Mouse (Mus musculus) heart, embryonic 11.5 days (tissue): ENCODE results near the gene Rfwd3. TPM values are rescaled to one million over a fixed set of nuclear protein-coding genes. Genes with fewer than 3 reads are reported as not detected.

Experiments used
- ATAC-seq: fragments of 200-750 bp; cut with Nextera tagmentation; replicated peaks from 2 replicates; pipeline ENCODE4 v1.8.0; 2017; ENCODE audit warnings: moderate library complexity; ENCODE audit not compliant: insufficient number of reproducible peaks, low FRiP score, low TSS enrichment
- H3K27ac ChIP-seq: fragments of 300-500 bp; sonication (generic); 2 replicates; pipeline ENCODE4 v1.5.1; 2014; ENCODE audit warnings: mild to moderate bottlenecking, low read depth, low read length
- H3K27me3 ChIP-seq: fragments of 300-500 bp; sonication (generic); 2 replicates; pipeline ENCODE4 v1.6.1; 2014; ENCODE audit warnings: mild to moderate bottlenecking, low read length, mixed read lengths; ENCODE audit not compliant: control insufficient read depth, insufficient read depth
- H3K36me3 ChIP-seq: fragments of 300-500 bp; sonication (generic); 2 replicates; pipeline ENCODE4 v1.6.1; 2014; ENCODE audit warnings: mild to moderate bottlenecking, low read length, moderate library complexity, mixed read lengths; ENCODE audit not compliant: control insufficient read depth, insufficient read depth
- H3K4me1 ChIP-seq: fragments of 300-500 bp; sonication (generic); 2 replicates; pipeline ENCODE4 v1.6.1; 2014; ENCODE audit warnings: low read length; ENCODE audit not compliant: control insufficient read depth, insufficient read depth
- H3K4me2 ChIP-seq: fragments of 300-500 bp; sonication (generic); 2 replicates; pipeline ENCODE4 v1.6.1; 2014; ENCODE audit warnings: mild to moderate bottlenecking, moderate library complexity
- H3K4me3 ChIP-seq: fragments of 300-500 bp; sonication (generic); 2 replicates; pipeline ENCODE4 v1.5.1; 2014; ENCODE audit warnings: low read depth, low read length
- H3K9ac ChIP-seq: fragments of 300-500 bp; sonication (generic); 2 replicates; pipeline ENCODE4 v1.6.1; 2014; ENCODE audit warnings: mild to moderate bottlenecking, low read depth, low read length, moderate library complexity
- H3K9me3 ChIP-seq: fragments of 300-500 bp; sonication (generic); replicated peaks from 2 replicates; pipeline ENCODE4 v1.6.1; 2016; ENCODE audit warnings: low read length; ENCODE audit not compliant: control insufficient read depth
- WGBS: fragments of 180-500 bp; shearing (Covaris S2); extraction: QIAGEN DNeasy Blood & Tissue Kit; methylation state at CpG from one replicate; pipeline ENCODE4 v1.1.7; 2014; ENCODE audit not compliant: insufficient replicate concordance; 5-methylcytosine and 5-hydroxymethylcytosine counted together
- polyA plus RNA-seq: library from polyadenylated mRNA; unstranded; fragments of >200 nt; fragmentation: Nextera tagmentation; extraction: Ambion mirVana; gene quantifications from 2 replicates; pipeline ENCODE4 v1.2.1, GENCODE M21; 2014

The Rfwd3 gene
- polyA plus RNA-seq, 1 experiment from 2014 or later = 43.8 TPM

- no peaks in the 10 kb centered on the region for H3K9me3 ChIP-seq
- whole genome bisulfite sequencing = 30% methylated on average over 4 of the region's 4 CpGs
These were observed 38.0 kb downstream of the Rfwd3 start for GRCm38 (mm10) chr8:111261981-111262381.

GRCm38 (mm10) chr8:111260251-111260650 is 39.8 kb downstream of the Rfwd3 start:
- no peaks in the 10 kb centered on the region for H3K9me3 ChIP-seq
- ATAC-seq = no peak
- H3K4me3 ChIP-seq = no peak overlapping the region
- H3K27ac ChIP-seq = no peak overlapping the region
- H3K9ac ChIP-seq = no peak overlapping the region
- peaks cover 3% of the 10 kb centered on the region; the same call in 1 of the 2 replicates for H3K4me1 ChIP-seq
- no peak overlapping the region; the same call in 1 of the 2 replicates for H3K4me2 ChIP-seq
- 91% methylated on average over 5 of the region's 5 CpGs for WGBS
- H3K27me3 ChIP-seq = no peaks in the 10 kb centered on the region
- H3K36me3 ChIP-seq = no peaks in the 10 kb centered on the region

More at GRCm38 (mm10) chr8:111261981-111262381, 38.0 kb downstream of the Rfwd3 start:
- Histone ChIP-seq H3K27ac (peak overlapping the region; percentile 62), H3K4me1 (peaks cover 3% of the 10 kb centered on the region; the same call in 1 of the 2 replicates), H3K9ac (no peak overlapping the region), H3K4me3 (no peak overlapping the region), H3K27me3 (no peaks in the 10 kb centered on the region), H3K36me3 (no peaks in the 10 kb centered on the region), H3K4me2 (0 out of 2 replicates have a peak overlapping the region, but pooled peaks have one; percentile 17)
- ATAC-seq = no peak

- WGBS = 11% methylated on average over 13 of the region's 13 CpGs
- peak overlapping the region; percentile 98 for H3K27ac ChIP-seq
These were observed 40.6 kb downstream of the Rfwd3 start for GRCm38 (mm10) chr8:111259408-111259741.

GRCm38 (mm10) chr8:111258631-111259407 is 41.2 kb downstream of the Rfwd3 start, which contains the start of gene Glg1:
TSS of gene Glg1 (minus strand) at chr8:111259216.
- peak within 1 kb of the TSS; percentile 71 for H3K4me2 ChIP-seq
- peak; percentile 93 for ATAC-seq
- under 1% methylated on average over 69 of the region's 76 CpGs for WGBS
- H3K36me3 ChIP-seq = no peaks in the 10 kb centered on the region
- peak within 1 kb of the TSS; percentile 98 for H3K27ac ChIP-seq
- H3K4me1 ChIP-seq = peaks cover 3% of the 10 kb centered on the region; the same call in 1 of the 2 replicates
- peak within 1 kb of the TSS; percentile 96 for H3K4me3 ChIP-seq
- H3K9me3 ChIP-seq = no peaks in the 10 kb centered on the region
- H3K27me3 ChIP-seq = no peaks in the 10 kb centered on the region
- H3K9ac ChIP-seq = peak within 1 kb of the TSS; percentile 96

More at GRCm38 (mm10) chr8:111259408-111259741, 40.6 kb downstream of the Rfwd3 start:
- H3K9me3 ChIP-seq = no peaks in the 10 kb centered on the region
- H3K4me2 ChIP-seq = peak overlapping the region; percentile 71
- no peaks in the 10 kb centered on the region for H3K36me3 ChIP-seq
- peak; percentile 13; the same call in 1 of the 2 replicates for ATAC-seq
- H3K4me1 ChIP-seq = peaks cover 3% of the 10 kb centered on the region; the same call in 1 of the 2 replicates
- no peaks in the 10 kb centered on the region for H3K27me3 ChIP-seq
- H3K9ac ChIP-seq = peak overlapping the region; percentile 96
- peak overlapping the region; percentile 96 for H3K4me3 ChIP-seq

- Histone ChIP-seq H3K36me3 (no peaks in the 10 kb centered on the region), H3K4me2 (peak overlapping the region; percentile 71), H3K4me3 (peak overlapping the region; percentile 96), H3K27me3 (no peaks in the 10 kb centered on the region), H3K9me3 (no peaks in the 10 kb centered on the region), H3K4me1 (peaks cover 3% of the 10 kb centered on the region; the same call in 1 of the 2 replicates), H3K9ac (peak overlapping the region; percentile 96), H3K27ac (peak overlapping the region; percentile 98)
- peak; percentile 39; the same call in 1 of the 2 replicates for ATAC-seq
- WGBS = under 1% methylated on average over 26 of the region's 26 CpGs
These were observed 41.9 kb downstream of the Rfwd3 start for GRCm38 (mm10) chr8:111258010-111258630.

GRCm38 (mm10) chr8:111252487-111253112 is 47.4 kb downstream of the Rfwd3 start:
- no peaks in the 10 kb centered on the region for H3K27me3 ChIP-seq
- H3K36me3 ChIP-seq = no peaks in the 10 kb centered on the region
- no peak overlapping the region for H3K27ac ChIP-seq
- H3K9ac ChIP-seq = no peak overlapping the region
- H3K4me2 ChIP-seq = no peak overlapping the region
- H3K4me3 ChIP-seq = no peak overlapping the region
- no peaks in the 10 kb centered on the region for H3K9me3 ChIP-seq
- no peaks in the 10 kb centered on the region for H3K4me1 ChIP-seq
- 85% methylated on average over 4 of the region's 4 CpGs for WGBS
- no peak for ATAC-seq

GRCm38 (mm10) chr8:111250111-111250510 is 49.9 kb downstream of the Rfwd3 start:
- Histone ChIP-seq H3K9ac (no peak overlapping the region), H3K9me3 (no peaks in the 10 kb centered on the region), H3K4me3 (no peak overlapping the region), H3K27ac (no peak overlapping the region), H3K27me3 (no peaks in the 10 kb centered on the region), H3K36me3 (no peaks in the 10 kb centered on the region), H3K4me1 (no peaks in the 10 kb centered on the region; the same call in 1 of the 2 replicates), H3K4me2 (no peak overlapping the region)
- WGBS = 78% methylated on average over 2 of the region's 2 CpGs
- ATAC-seq = no peak

GRCm38 (mm10) chr8:111248136-111248535 is 51.9 kb downstream of the Rfwd3 start:
- Histone ChIP-seq H3K4me2 (no peak overlapping the region), H3K27ac (no peak overlapping the region), H3K27me3 (no peaks in the 10 kb centered on the region), H3K36me3 (no peaks in the 10 kb centered on the region), H3K4me3 (no peak overlapping the region), H3K9ac (no peak overlapping the region), H3K9me3 (no peaks in the 10 kb centered on the region), H3K4me1 (no peaks in the 10 kb centered on the region; the same call in 1 of the 2 replicates)
- ATAC-seq = no peak
